Mouse (Mus musculus) hindbrain, postnatal 0 days (tissue): ENCODE measurements around the gene Cgn. TPM values are rescaled to one million over a fixed set of nuclear protein-coding genes. Genes with fewer than 3 reads are reported as not detected.
A peak's percentile ranks its signal among the peaks of the same experiment; 100 is the strongest.

Experiments
- ATAC-seq: fragments of 200-750 bp; cut with Nextera tagmentation; 2 replicates; pipeline ENCODE4 v1.8.0; 2017; ENCODE audit warnings: mild to moderate bottlenecking, moderate TSS enrichment, moderate library complexity
- DNase-seq: peaks from one replicate; pipeline ENCODE4 v3.0.0-alpha.2; 2015; ENCODE audit warnings: low spot score
- H3K27ac ChIP-seq: fragments of 300-500 bp; sonication (generic); 2 replicates; pipeline ENCODE4 v1.5.1; 2014; ENCODE audit warnings: mild to moderate bottlenecking
- H3K27me3 ChIP-seq: fragments of 300-500 bp; sonication (generic); 2 replicates; pipeline ENCODE4 v1.6.1; 2014; ENCODE audit warnings: low read length, mixed read lengths; ENCODE audit not compliant: insufficient read depth
- H3K36me3 ChIP-seq: fragments of 300-500 bp; sonication (generic); 2 replicates; pipeline ENCODE4 v1.6.1; 2014; ENCODE audit warnings: low read length, mixed read lengths; ENCODE audit not compliant: insufficient read depth
- H3K4me1 ChIP-seq: fragments of 300-500 bp; sonication (generic); 2 replicates; pipeline ENCODE4 v1.6.1; 2014; ENCODE audit warnings: antibody characterized with exemption, low read length, mixed read lengths; ENCODE audit not compliant: insufficient read depth
- H3K4me2 ChIP-seq: fragments of 300-500 bp; sonication (generic); 2 replicates; pipeline ENCODE4 v1.6.1; 2014; ENCODE audit warnings: low read depth, mild to moderate bottlenecking, low read length, moderate library complexity, mixed read lengths
- H3K4me3 ChIP-seq: fragments of 300-500 bp; sonication (generic); 2 replicates; pipeline ENCODE4 v1.5.1; 2014; ENCODE audit warnings: low read length
- H3K9ac ChIP-seq: fragments of 300-500 bp; sonication (generic); replicated peaks from 2 replicates; pipeline ENCODE4 v1.6.1; 2014; ENCODE audit warnings: mild to moderate bottlenecking, low read length, moderate library complexity, mixed read lengths
- H3K9me3 ChIP-seq: fragments of 300-500 bp; sonication (generic); 2 replicates; pipeline ENCODE4 v1.6.1; 2016; ENCODE audit warnings: low read length, mixed read lengths
- CTCF ChIP-seq: IDR thresholded peaks from 2 replicates; pipeline ENCODE4 v1.5.1; 2016; ENCODE audit warnings: antibody characterized with exemption, control low read depth, low read depth
- WGBS: fragments of 180-500 bp; shearing (Covaris S2); extraction: QIAGEN DNeasy Blood & Tissue Kit; methylation state at CpG from one replicate; pipeline ENCODE4 v1.1.7; 2014; 5-methylcytosine and 5-hydroxymethylcytosine counted together
- polyA plus RNA-seq: library from polyadenylated mRNA; unstranded; fragments of >200 nt; fragmentation: Nextera tagmentation; extraction: Ambion mirVana; gene quantifications from 2 replicates; pipeline ENCODE4 v1.2.1, GENCODE M21; 2015
- total RNA-seq: library from RNA; depleted of rRNA; stranded (reverse); fragments of >200 nt; gene quantifications from 2 replicates; pipeline ENCODE4 v1.2.3, GENCODE M21; 2014

The Cgn gene
- total and polyA plus RNA-seq, 2 experiments from 2014 or later, result 5.8 to 9.8 TPM

GRCm38 (mm10) chr3:94811628-94812027, 25.3 kb upstream of the Cgn start:
- Histone ChIP-seq H3K9ac (no peak overlapping the region), H3K36me3 (no peaks in the 10 kb centered on the region), H3K4me3 (no peak overlapping the region), H3K9me3 (no peaks in the 10 kb centered on the region), H3K4me2 (peak overlapping the region; percentile 30), H3K4me1 (no peaks in the 10 kb centered on the region), H3K27me3 (no peaks in the 10 kb centered on the region), H3K27ac (no peak overlapping the region)
- 0 out of 2 replicates have a peak, but pooled peaks have one; percentile 49 for ATAC-seq
- WGBS, result 16% methylated on average over 4 of the region's 4 CpGs
- peak; percentile 69 for TF ChIP-seq CTCF
- DNase-seq, result peak; percentile 59

DNA sequence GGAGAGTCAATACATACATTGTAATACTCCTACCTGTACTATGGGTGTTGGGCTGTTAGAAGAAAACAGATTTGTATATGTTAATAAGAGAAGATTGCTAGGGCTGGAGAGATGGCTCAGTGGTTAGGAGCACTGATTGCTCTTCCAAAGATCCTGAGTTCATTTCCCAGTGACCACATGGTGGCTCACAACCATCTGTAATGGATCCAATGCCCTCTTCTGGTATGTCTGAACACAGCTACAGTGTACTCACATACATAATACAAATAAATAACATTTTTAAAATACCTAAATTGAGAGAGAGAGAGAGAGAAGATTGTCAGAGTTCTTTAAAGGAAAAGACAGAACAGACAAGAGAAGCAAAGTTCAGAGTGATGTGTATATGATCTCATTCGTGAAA, 22.0 kb upstream of the Cgn start:
- 86% methylated on average over 1 of the region's 1 CpGs for WGBS
- no peak for ATAC-seq

GRCm38 (mm10) chr3:94804976-94805375, 18.7 kb upstream of the Cgn start:
- H3K4me1 ChIP-seq, result peaks cover 7% of the 10 kb centered on the region; the same call in 1 of the 2 replicates
- DNase-seq (no peak), ATAC-seq (no peak)
- no peak overlapping the region for H3K4me2 ChIP-seq
- no peaks in the 10 kb centered on the region for H3K27me3 ChIP-seq
- H3K9me3 ChIP-seq, result no peaks in the 10 kb centered on the region
- TF ChIP-seq CTCF, result no peak
- no peak overlapping the region for H3K9ac ChIP-seq
- WGBS, result 85% methylated on average over 4 of the region's 4 CpGs
- no peak overlapping the region for H3K4me3 ChIP-seq
- H3K36me3 ChIP-seq, result no peaks in the 10 kb centered on the region
- no peak overlapping the region for H3K27ac ChIP-seq

More for the DNA sequence above, 22.0 kb upstream of the Cgn start:
- H3K36me3 ChIP-seq, result no peaks in the 10 kb centered on the region
- TF ChIP-seq CTCF, result peak; percentile 47
- H3K27me3 ChIP-seq, result no peaks in the 10 kb centered on the region
- peaks cover 7% of the 10 kb centered on the region; the same call in 1 of the 2 replicates for H3K4me1 ChIP-seq
- H3K9ac ChIP-seq, result no peak overlapping the region
- H3K4me2 ChIP-seq, result no peak overlapping the region
- H3K27ac ChIP-seq, result no peak overlapping the region
- H3K4me3 ChIP-seq, result no peak overlapping the region
- H3K9me3 ChIP-seq, result no peaks in the 10 kb centered on the region
- DNase-seq, result no peak

DNA sequence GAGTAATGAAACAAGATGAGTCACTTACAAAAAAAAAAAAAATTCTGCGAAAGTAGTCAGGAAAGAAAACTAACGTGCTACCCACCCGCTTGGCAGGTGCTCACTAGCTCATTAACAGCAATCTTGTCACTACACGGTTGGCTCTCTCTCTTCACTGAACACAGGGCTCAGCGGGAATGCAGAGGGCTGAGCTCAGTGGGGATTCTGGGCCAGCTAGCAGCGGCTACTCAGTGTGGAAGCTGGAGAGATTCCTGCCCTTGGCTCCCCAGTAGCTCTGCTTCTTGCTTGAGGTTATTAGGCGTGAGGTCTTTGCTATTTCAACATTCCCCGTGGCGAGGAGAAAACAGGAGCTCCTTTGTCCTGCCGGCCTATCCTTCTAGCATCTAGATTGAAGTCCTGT, 17.9 kb upstream of the Cgn start:
- Histone ChIP-seq H3K27ac (0 out of 2 replicates have a peak overlapping the region, but pooled peaks have one; percentile 8), H3K4me2 (peak overlapping the region; percentile 36), H3K4me3 (no peak overlapping the region), H3K4me1 (peaks cover 7% of the 10 kb centered on the region; the same call in 1 of the 2 replicates), H3K9ac (no peak overlapping the region; the same call in 1 of the 2 replicates), H3K27me3 (no peaks in the 10 kb centered on the region), H3K36me3 (no peaks in the 10 kb centered on the region), H3K9me3 (no peaks in the 10 kb centered on the region)
- peak; percentile 48 for DNase-seq
- no peak for TF ChIP-seq CTCF
- 8% methylated on average over 10 of the region's 10 CpGs for WGBS
- ATAC-seq, result no peak

- Histone ChIP-seq H3K9ac (no peak overlapping the region), H3K36me3 (no peaks in the 10 kb centered on the region), H3K27me3 (no peaks in the 10 kb centered on the region), H3K4me3 (no peak overlapping the region), H3K27ac (no peak overlapping the region), H3K4me1 (no peaks in the 10 kb centered on the region), H3K4me2 (no peak overlapping the region), H3K9me3 (no peaks in the 10 kb centered on the region)
- no peak for DNase-seq
- no peak for ATAC-seq
- no peak for TF ChIP-seq CTCF
Observed at GRCm38 (mm10) chr3:94796181-94796580, 9.9 kb upstream of the Cgn start.

DNA sequence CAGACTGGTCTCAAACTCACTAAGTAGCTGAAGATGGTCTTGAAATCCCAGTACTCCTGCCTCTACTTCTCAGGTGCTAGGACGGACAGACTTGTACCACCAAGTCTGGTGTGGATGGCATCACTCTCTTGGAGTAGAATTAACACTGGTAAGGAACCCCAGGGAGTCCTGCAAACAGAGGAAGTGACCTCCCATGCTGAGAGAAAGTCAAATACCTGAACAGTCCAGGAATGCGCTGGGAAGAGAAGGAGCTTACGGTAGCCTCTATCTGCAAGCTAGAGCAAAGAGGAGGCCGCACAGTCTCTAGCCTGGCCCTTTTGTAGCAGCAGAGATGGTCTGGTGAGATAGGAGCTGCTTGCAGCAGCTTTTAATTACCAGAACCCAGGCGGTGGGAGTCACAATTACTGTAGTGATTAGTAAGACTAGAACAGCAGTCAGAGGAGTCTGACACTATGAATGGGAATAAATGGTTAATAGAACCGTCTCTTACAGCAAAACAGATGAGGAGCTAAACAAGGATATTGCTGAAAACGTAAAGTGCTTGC, 9.4 kb upstream of the Cgn start:
- no peak for ATAC-seq
- no peak for DNase-seq
- Histone ChIP-seq H3K4me2 (no peak overlapping the region), H3K27ac (no peak overlapping the region), H3K9me3 (no peaks in the 10 kb centered on the region), H3K36me3 (no peaks in the 10 kb centered on the region), H3K4me1 (no peaks in the 10 kb centered on the region), H3K27me3 (no peaks in the 10 kb centered on the region), H3K9ac (no peak overlapping the region), H3K4me3 (no peak overlapping the region)
- TF ChIP-seq CTCF, result no peak
- WGBS, result 64% methylated on average over 7 of the region's 7 CpGs

- DNase-seq, result no peak
- TF ChIP-seq CTCF, result no peak
- Histone ChIP-seq H3K36me3 (no peaks in the 10 kb centered on the region), H3K4me2 (no peak overlapping the region), H3K4me3 (no peak overlapping the region), H3K9ac (no peak overlapping the region), H3K27me3 (no peaks in the 10 kb centered on the region), H3K27ac (no peak overlapping the region), H3K4me1 (no peaks in the 10 kb centered on the region), H3K9me3 (no peaks in the 10 kb centered on the region)
- ATAC-seq, result no peak
- WGBS, result 52% methylated on average over 2 of the region's 2 CpGs
Observed at GRCm38 (mm10) chr3:94794359-94794758, 8.1 kb upstream of the Cgn start.
